Mouse (Mus musculus): ENCODE data around the gene Repin1.

The Repin1 gene

GRCm38 (mm10) chr6:48635105-48635504, 41.4 kb downstream of the Repin1 start:
- no peaks in the 10 kb centered on the region for H3K36me3 ChIP-seq (ENCODE audit: insufficient read depth, low read length)
- H3K4me3 ChIP-seq (replicated peaks; ENCODE audit: low read length), result no peak overlapping the region
- peaks cover 5% of the 10 kb centered on the region; the same call in 1 of the 2 replicates for H3K9me3 ChIP-seq (ENCODE audit: low read length)
- H3K27me3 ChIP-seq (ENCODE audit: insufficient read depth, low read length), result peaks cover 65% of the 10 kb centered on the region
- TF ChIP-seq CTCF (conservative IDR thresholded peaks at IDR 0.05; ENCODE audit: low read length), result no peak
- TF ChIP-seq POU5F1 (IDR thresholded peaks at IDR 0.05; ENCODE audit: borderline replicate concordance, low read length), result no peak
- TF ChIP-seq NANOG (IDR thresholded peaks at IDR 0.05; ENCODE audit: borderline replicate concordance, low read length), result no peak
- H3K4me1 ChIP-seq (replicated peaks; ENCODE audit: low read depth, low read length), result no peaks in the 10 kb centered on the region

- no peaks in the 10 kb centered on the region for H3K4me1 ChIP-seq (replicated peaks; ENCODE audit: low read depth, low read length)
- no peaks in the 10 kb centered on the region for H3K36me3 ChIP-seq (ENCODE audit: insufficient read depth, low read length)
- peaks cover 52% of the 10 kb centered on the region for H3K27me3 ChIP-seq (ENCODE audit: insufficient read depth, low read length)
- H3K4me3 ChIP-seq (replicated peaks; ENCODE audit: low read length), result no peak overlapping the region
- H3K9me3 ChIP-seq (ENCODE audit: low read length), result no peaks in the 10 kb centered on the region
- no peak for TF ChIP-seq NANOG (IDR thresholded peaks at IDR 0.05; ENCODE audit: borderline replicate concordance, low read length)
- no peak for TF ChIP-seq CTCF (conservative IDR thresholded peaks at IDR 0.05; ENCODE audit: low read length)
- TF ChIP-seq POU5F1 (IDR thresholded peaks at IDR 0.05; ENCODE audit: borderline replicate concordance, low read length), result no peak
Observed at GRCm38 (mm10) chr6:48636515-48636914, 42.8 kb downstream of the Repin1 start.

GRCm38 (mm10) chr6:48637811-48638500, 44.3 kb downstream of the Repin1 start:
- no peak overlapping the region for H3K4me3 ChIP-seq (replicated peaks; ENCODE audit: low read length)
- TF ChIP-seq POU5F1 (IDR thresholded peaks at IDR 0.05; ENCODE audit: borderline replicate concordance, low read length) (no peak), NANOG (IDR thresholded peaks at IDR 0.05; ENCODE audit: borderline replicate concordance, low read length) (no peak), CTCF (conservative IDR thresholded peaks at IDR 0.05; ENCODE audit: low read length) (no peak)
- no peaks in the 10 kb centered on the region for H3K4me1 ChIP-seq (replicated peaks; ENCODE audit: low read depth, low read length)
- peaks cover 38% of the 10 kb centered on the region for H3K27me3 ChIP-seq (ENCODE audit: insufficient read depth, low read length)
- H3K36me3 ChIP-seq (ENCODE audit: insufficient read depth, low read length), result no peaks in the 10 kb centered on the region
- H3K9me3 ChIP-seq (ENCODE audit: low read length), result no peaks in the 10 kb centered on the region

- Histone ChIP-seq H3K27me3 (ENCODE audit: insufficient read depth, low read length) (peaks cover 32% of the 10 kb centered on the region), H3K4me3 (replicated peaks; ENCODE audit: low read length) (no peak overlapping the region), H3K4me1 (replicated peaks; ENCODE audit: low read depth, low read length) (no peaks in the 10 kb centered on the region), H3K36me3 (ENCODE audit: insufficient read depth, low read length) (no peaks in the 10 kb centered on the region), H3K9me3 (ENCODE audit: low read length) (no peaks in the 10 kb centered on the region)
- TF ChIP-seq NANOG (IDR thresholded peaks at IDR 0.05; ENCODE audit: borderline replicate concordance, low read length) (no peak), POU5F1 (IDR thresholded peaks at IDR 0.05; ENCODE audit: borderline replicate concordance, low read length) (no peak)
Observed at GRCm38 (mm10) chr6:48638553-48638952, 44.9 kb downstream of the Repin1 start.

GRCm38 (mm10) chr6:48641391-48641790, 47.7 kb downstream of the Repin1 start:
- Histone ChIP-seq H3K4me1 (replicated peaks; ENCODE audit: low read depth, low read length) (no peaks in the 10 kb centered on the region), H3K36me3 (ENCODE audit: insufficient read depth, low read length) (no peaks in the 10 kb centered on the region), H3K27me3 (ENCODE audit: insufficient read depth, low read length) (peaks cover 29% of the 10 kb centered on the region), H3K4me3 (replicated peaks; ENCODE audit: low read length) (no peak overlapping the region), H3K9me3 (ENCODE audit: low read length) (no peaks in the 10 kb centered on the region)
- TF ChIP-seq CTCF (conservative IDR thresholded peaks at IDR 0.05; ENCODE audit: low read length) (no peak), NANOG (IDR thresholded peaks at IDR 0.05; ENCODE audit: borderline replicate concordance, low read length) (no peak), POU5F1 (IDR thresholded peaks at IDR 0.05; ENCODE audit: borderline replicate concordance, low read length) (no peak)

- no peaks in the 10 kb centered on the region for H3K9me3 ChIP-seq (ENCODE audit: low read length)
- no peak for TF ChIP-seq POU5F1 (IDR thresholded peaks at IDR 0.05; ENCODE audit: borderline replicate concordance, low read length)
- TF ChIP-seq CTCF (conservative IDR thresholded peaks at IDR 0.05; ENCODE audit: low read length), result peak; percentile 58
- no peak for TF ChIP-seq NANOG (IDR thresholded peaks at IDR 0.05; ENCODE audit: borderline replicate concordance, low read length)
- H3K27me3 ChIP-seq (ENCODE audit: insufficient read depth, low read length), result peaks cover 19% of the 10 kb centered on the region
- no peaks in the 10 kb centered on the region for H3K4me1 ChIP-seq (replicated peaks; ENCODE audit: low read depth, low read length)
- H3K4me3 ChIP-seq (replicated peaks; ENCODE audit: low read length), result no peak overlapping the region
- H3K36me3 ChIP-seq (ENCODE audit: insufficient read depth, low read length), result no peaks in the 10 kb centered on the region
Observed at GRCm38 (mm10) chr6:48642764-48643292, 49.1 kb downstream of the Repin1 start.

GRCm38 (mm10) chr6:48645660-48646308, 52.1 kb downstream of the Repin1 start:
- Histone ChIP-seq H3K9me3 (ENCODE audit: low read length) (no peaks in the 10 kb centered on the region), H3K27me3 (ENCODE audit: insufficient read depth, low read length) (peaks cover 18% of the 10 kb centered on the region), H3K36me3 (ENCODE audit: insufficient read depth, low read length) (no peaks in the 10 kb centered on the region), H3K4me1 (replicated peaks; ENCODE audit: low read depth, low read length) (no peaks in the 10 kb centered on the region), H3K4me3 (replicated peaks; ENCODE audit: low read length) (no peak overlapping the region)
- no peak for TF ChIP-seq POU5F1 (IDR thresholded peaks at IDR 0.05; ENCODE audit: borderline replicate concordance, low read length)
- TF ChIP-seq CTCF (conservative IDR thresholded peaks at IDR 0.05; ENCODE audit: low read length), result peak; percentile 69
- no peak for TF ChIP-seq NANOG (IDR thresholded peaks at IDR 0.05; ENCODE audit: borderline replicate concordance, low read length)

- no peaks in the 10 kb centered on the region for H3K4me1 ChIP-seq (replicated peaks; ENCODE audit: low read depth, low read length)
- no peak overlapping the region for H3K4me3 ChIP-seq (replicated peaks; ENCODE audit: low read length)
- no peaks in the 10 kb centered on the region for H3K36me3 ChIP-seq (ENCODE audit: insufficient read depth, low read length)
- no peak for TF ChIP-seq NANOG (IDR thresholded peaks at IDR 0.05; ENCODE audit: borderline replicate concordance, low read length)
- no peak for TF ChIP-seq CTCF (conservative IDR thresholded peaks at IDR 0.05; ENCODE audit: low read length)
- peaks cover 18% of the 10 kb centered on the region for H3K27me3 ChIP-seq (ENCODE audit: insufficient read depth, low read length)
- no peaks in the 10 kb centered on the region for H3K9me3 ChIP-seq (ENCODE audit: low read length)
Observed at GRCm38 (mm10) chr6:48646309-48646690, 52.6 kb downstream of the Repin1 start.

Measured in E14TG2a.4 (cell line).